Mouse (Mus musculus) kidney, embryonic 15.5 days (tissue): ENCODE results near the gene Nek10. TPM values are rescaled to one million over a fixed set of nuclear protein-coding genes. Genes with fewer than 3 reads are reported as not detected.
"Not testable (repeated sequence)": the region's sequence is repeated elsewhere in the genome, so short reads cannot be mapped to it uniquely, and the experiment has no call there.

ENCODE experiments used
- ATAC-seq: fragments of 200-750 bp; cut with Nextera tagmentation; replicated peaks from 2 replicates; pipeline ENCODE4 v1.8.0; 2017; ENCODE audit warnings: moderate TSS enrichment; ENCODE audit not compliant: low FRiP score
- H3K27ac ChIP-seq: fragments of 300-500 bp; sonication (generic); 2 replicates; pipeline ENCODE4 v1.5.1; 2015; ENCODE audit warnings: mild to moderate bottlenecking, inconsistent platforms
- H3K27me3 ChIP-seq: fragments of 300-500 bp; sonication (generic); 2 replicates; pipeline ENCODE4 v1.6.1; 2015; ENCODE audit warnings: inconsistent platforms
- H3K36me3 ChIP-seq: fragments of 300-500 bp; sonication (generic); 2 replicates; pipeline ENCODE4 v1.6.1; 2015; ENCODE audit warnings: inconsistent platforms
- H3K4me1 ChIP-seq: fragments of 300-500 bp; sonication (generic); 2 replicates; pipeline ENCODE4 v1.6.1; 2015; ENCODE audit warnings: inconsistent platforms
- H3K4me2 ChIP-seq: fragments of 300-500 bp; sonication (generic); 2 replicates; pipeline ENCODE4 v1.6.1; 2015; ENCODE audit warnings: moderate library complexity, mild to moderate bottlenecking, inconsistent platforms
- H3K4me3 ChIP-seq: fragments of 300-500 bp; sonication (generic); replicated peaks from 2 replicates; pipeline ENCODE4 v1.5.1; 2015; ENCODE audit warnings: mild to moderate bottlenecking, inconsistent platforms
- H3K9ac ChIP-seq: fragments of 300-500 bp; sonication (generic); 2 replicates; pipeline ENCODE4 v1.6.1; 2015; ENCODE audit warnings: mild to moderate bottlenecking, inconsistent platforms
- H3K9me3 ChIP-seq: fragments of 300-500 bp; sonication (generic); replicated peaks from 2 replicates; pipeline ENCODE4 v1.6.1; 2016; ENCODE audit warnings: inconsistent platforms
- WGBS: fragments of 180-500 bp; shearing (Covaris S2); methylation state at CpG from one replicate; pipeline ENCODE4 v1.1.7; 2015; ENCODE audit warnings: mixed read lengths; 5-methylcytosine and 5-hydroxymethylcytosine counted together
- polyA plus RNA-seq: library from polyadenylated mRNA; unstranded; fragments of >200 nt; fragmentation: Nextera tagmentation; extraction: Ambion mirVana; gene quantifications from 2 replicates; pipeline ENCODE4 v1.2.1, GENCODE M21; 2015

The Nek10 gene
- polyA plus RNA-seq, 1 experiment from 2014 or later: 0.04 TPM

DNA sequence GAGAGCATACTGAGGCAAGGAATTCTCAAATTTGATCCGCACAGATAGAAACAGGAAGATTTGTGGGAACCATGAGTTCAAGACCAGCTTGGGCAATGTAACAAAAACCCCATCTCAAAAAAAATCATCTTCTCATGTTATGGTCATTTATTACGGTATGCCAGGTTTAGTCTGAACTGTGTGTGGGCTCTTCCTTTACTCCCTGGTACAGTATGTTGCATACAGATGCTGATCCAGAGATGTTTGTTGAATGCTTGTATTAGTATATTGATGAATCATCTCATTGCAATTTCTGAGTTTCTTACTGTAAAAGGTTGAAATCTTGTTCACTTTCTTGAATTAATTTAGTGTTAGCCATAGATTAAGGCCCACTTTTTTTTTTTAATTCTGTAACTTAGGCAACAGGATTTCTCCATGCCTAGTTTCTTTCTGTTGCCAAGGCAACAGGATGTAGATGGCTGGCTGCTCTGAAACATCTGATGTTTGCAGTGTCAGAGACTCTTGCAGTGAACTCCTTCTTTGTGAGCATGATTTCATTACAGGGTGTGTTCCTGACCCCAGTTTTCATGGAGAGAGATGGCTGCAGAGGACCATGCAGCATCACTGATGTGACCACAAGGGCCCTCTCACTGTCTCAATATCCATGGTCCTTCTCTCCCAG, 156.7 kb downstream of the Nek10 start:
- Histone ChIP-seq H3K36me3 (no peaks in the 10 kb centered on the region), H3K9ac (no peak overlapping the region), H3K27me3 (no peaks in the 10 kb centered on the region), H3K4me1 (no peaks in the 10 kb centered on the region), H3K27ac (no peak overlapping the region), H3K9me3 (no peaks in the 10 kb centered on the region), H3K4me3 (no peak overlapping the region), H3K4me2 (no peak overlapping the region)
- WGBS: 87% methylated on average over 2 of the region's 2 CpGs
- ATAC-seq: no peak

DNA sequence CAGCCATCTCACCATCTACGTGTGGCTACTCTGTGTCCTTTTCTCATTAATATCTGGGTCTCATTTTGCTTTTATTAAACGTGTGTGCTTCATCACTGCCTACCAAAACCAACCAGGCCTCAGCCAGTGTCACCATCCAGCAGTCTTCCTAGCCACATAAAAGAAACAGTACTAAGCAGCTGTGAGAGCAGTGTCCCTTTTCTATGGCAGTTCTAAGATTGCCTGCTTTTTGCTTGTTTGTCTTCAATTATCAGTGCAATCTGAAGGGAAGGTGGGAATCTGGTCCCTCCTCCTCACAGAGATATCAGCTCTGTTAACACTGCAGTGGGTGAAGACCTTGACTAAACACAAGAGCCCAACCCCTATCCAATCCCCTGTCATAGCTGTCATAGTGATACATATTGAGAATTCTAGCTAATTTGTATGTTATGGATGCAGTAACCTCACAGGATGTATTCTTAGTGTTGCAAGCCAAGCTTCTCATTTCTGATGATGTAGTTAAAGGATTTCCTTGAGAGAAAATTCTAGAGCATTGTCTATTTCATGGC, 157.3 kb downstream of the Nek10 start:
- ATAC-seq: no peak
- 78% methylated on average over 2 of the region's 2 CpGs for WGBS

GRCm38 (mm10) chr14:14970633-14971032, 167.4 kb downstream of the Nek10 start:
- H3K4me2 ChIP-seq: no peak overlapping the region
- H3K4me1 ChIP-seq: no peaks in the 10 kb centered on the region
- no peaks in the 10 kb centered on the region for H3K9me3 ChIP-seq
- H3K9ac ChIP-seq: no peak overlapping the region
- ATAC-seq: no peak
- no peaks in the 10 kb centered on the region for H3K27me3 ChIP-seq
- no peaks in the 10 kb centered on the region for H3K36me3 ChIP-seq
- WGBS: 77% methylated on average over 2 of the region's 2 CpGs
- H3K4me3 ChIP-seq: no peak overlapping the region
- no peak overlapping the region for H3K27ac ChIP-seq

More for the DNA sequence above, 157.3 kb downstream of the Nek10 start:
- Histone ChIP-seq H3K4me3 (no peak overlapping the region), H3K36me3 (no peaks in the 10 kb centered on the region), H3K4me1 (no peaks in the 10 kb centered on the region), H3K4me2 (no peak overlapping the region), H3K27ac (no peak overlapping the region), H3K9ac (no peak overlapping the region), H3K9me3 (no peaks in the 10 kb centered on the region), H3K27me3 (no peaks in the 10 kb centered on the region)

GRCm38 (mm10) chr14:14971056-14971455, 167.8 kb downstream of the Nek10 start:
- 59% methylated on average over 4 of the region's 4 CpGs for WGBS
- no peak overlapping the region for H3K27ac ChIP-seq

GRCm38 (mm10) chr14:14974156-14974555, 170.9 kb downstream of the Nek10 start:
- Histone ChIP-seq H3K27ac (no peak overlapping the region), H3K4me1 (no peaks in the 10 kb centered on the region), H3K27me3 (no peaks in the 10 kb centered on the region), H3K4me2 (no peak overlapping the region), H3K36me3 (no peaks in the 10 kb centered on the region), H3K9me3 (no peaks in the 10 kb centered on the region), H3K9ac (no peak overlapping the region), H3K4me3 (no peak overlapping the region)
- WGBS: 41% methylated on average over 1 of the region's 1 CpGs
- ATAC-seq: no peak

More at GRCm38 (mm10) chr14:14971056-14971455, 167.8 kb downstream of the Nek10 start:
- H3K36me3 ChIP-seq: no peaks in the 10 kb centered on the region
- no peak for ATAC-seq
- no peak overlapping the region for H3K4me2 ChIP-seq
- no peak overlapping the region for H3K9ac ChIP-seq
- no peak overlapping the region for H3K4me3 ChIP-seq
- H3K27me3 ChIP-seq: no peaks in the 10 kb centered on the region
- no peaks in the 10 kb centered on the region for H3K4me1 ChIP-seq
- H3K9me3 ChIP-seq: no peaks in the 10 kb centered on the region

- H3K36me3 ChIP-seq, H3K9me3 ChIP-seq, H3K4me1 ChIP-seq, ATAC-seq, H3K9ac ChIP-seq, H3K27ac ChIP-seq, H3K27me3 ChIP-seq, H3K4me3 ChIP-seq, H3K4me2 ChIP-seq: not testable (repeated sequence)
- 32% methylated on average over 1 of the region's 1 CpGs for WGBS
These were observed 180.9 kb downstream of the Nek10 start for GRCm38 (mm10) chr14:14984106-14984505.

GRCm38 (mm10) chr14:14984710-14985647, 181.8 kb downstream of the Nek10 start:
- Histone ChIP-seq H3K36me3 (no peaks in the 10 kb centered on the region), H3K27ac (no peak overlapping the region), H3K4me3 (no peak overlapping the region), H3K9ac (no peak overlapping the region), H3K27me3 (no peaks in the 10 kb centered on the region), H3K4me1 (no peaks in the 10 kb centered on the region), H3K9me3 (no peaks in the 10 kb centered on the region), H3K4me2 (no peak overlapping the region)
- WGBS: 48% methylated on average over 11 of the region's 11 CpGs
- peak; percentile 87 for ATAC-seq

GRCm38 (mm10) chr14:14987403-14987802, 184.2 kb downstream of the Nek10 start:
- H3K36me3 ChIP-seq: no peaks in the 10 kb centered on the region
- no peak overlapping the region for H3K4me3 ChIP-seq
- H3K27me3 ChIP-seq: no peaks in the 10 kb centered on the region
- no peak for ATAC-seq
- no peaks in the 10 kb centered on the region for H3K4me1 ChIP-seq
- no peak overlapping the region for H3K9ac ChIP-seq
- no peak overlapping the region for H3K4me2 ChIP-seq
- WGBS: 85% methylated on average over 1 of the region's 1 CpGs
- H3K27ac ChIP-seq: no peak overlapping the region
- H3K9me3 ChIP-seq: no peaks in the 10 kb centered on the region

DNA sequence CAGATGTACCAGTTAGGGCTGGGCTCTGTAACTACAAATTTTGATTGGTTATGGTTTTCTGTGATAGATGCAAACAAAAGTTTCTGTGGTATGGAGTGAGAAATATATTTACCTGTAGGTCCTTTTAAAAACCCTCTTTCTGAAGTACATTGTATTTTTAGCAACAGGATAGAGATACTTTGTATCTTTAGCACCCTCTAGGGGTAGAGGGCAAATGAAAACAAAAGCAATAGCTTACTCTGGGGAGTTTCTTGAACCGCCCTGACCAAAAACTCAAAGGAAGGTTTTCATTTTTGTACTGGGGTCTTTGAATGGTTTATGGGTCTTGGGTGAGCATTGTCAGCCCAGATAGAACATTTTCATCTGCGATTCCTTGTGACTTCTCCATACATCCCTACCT, 188.4 kb downstream of the Nek10 start:
- H3K4me2 ChIP-seq: no peak overlapping the region
- no peak overlapping the region for H3K9ac ChIP-seq
- H3K27me3 ChIP-seq: no peaks in the 10 kb centered on the region
- no peak for ATAC-seq
- no peak overlapping the region for H3K27ac ChIP-seq
- no peaks in the 10 kb centered on the region for H3K9me3 ChIP-seq
- H3K36me3 ChIP-seq: no peaks in the 10 kb centered on the region
- no peaks in the 10 kb centered on the region for H3K4me1 ChIP-seq
- 76% methylated on average over 2 of the region's 2 CpGs for WGBS
- no peak overlapping the region for H3K4me3 ChIP-seq

DNA sequence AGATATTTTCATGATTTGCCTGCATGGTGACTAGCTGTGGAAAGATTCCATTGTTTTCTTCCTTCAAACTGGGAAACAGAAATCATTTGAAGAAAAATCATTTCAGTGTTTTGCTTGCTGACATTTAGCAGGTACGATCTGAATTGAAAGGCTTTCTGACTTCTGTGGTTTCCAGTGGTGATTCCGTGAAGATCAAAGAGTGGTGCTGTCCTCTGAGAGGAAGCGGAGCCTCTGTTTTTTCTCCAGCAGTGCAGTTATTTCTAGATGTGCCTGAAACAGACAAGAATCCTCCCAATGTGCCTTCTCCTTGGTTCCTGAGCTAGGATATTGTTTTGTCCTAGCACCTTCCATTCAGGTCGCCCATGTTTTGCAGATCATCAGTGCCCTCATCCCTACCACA, 208.2 kb downstream of the Nek10 start:
- ATAC-seq: no peak

GRCm38 (mm10) chr14:15014799-15015198, 211.6 kb downstream of the Nek10 start:
- Histone ChIP-seq H3K9ac (no peak overlapping the region), H3K9me3 (0 out of 2 replicates have a peak, but pooled peaks cover under 1% of the 10 kb centered on the region), H3K27ac (no peak overlapping the region), H3K4me3 (no peak overlapping the region), H3K27me3 (no peaks in the 10 kb centered on the region), H3K36me3 (no peaks in the 10 kb centered on the region), H3K4me2 (no peak overlapping the region), H3K4me1 (no peaks in the 10 kb centered on the region)
- WGBS: 74% methylated on average over 2 of the region's 2 CpGs
- ATAC-seq: no peak

More for the DNA sequence above, 208.2 kb downstream of the Nek10 start:
- no peak overlapping the region for H3K4me2 ChIP-seq
- H3K9ac ChIP-seq: no peak overlapping the region
- H3K9me3 ChIP-seq: no peaks in the 10 kb centered on the region
- no peaks in the 10 kb centered on the region for H3K36me3 ChIP-seq
- no peak overlapping the region for H3K27ac ChIP-seq
- no peaks in the 10 kb centered on the region for H3K27me3 ChIP-seq
- WGBS: 73% methylated on average over 4 of the region's 4 CpGs
- H3K4me3 ChIP-seq: no peak overlapping the region
- no peaks in the 10 kb centered on the region for H3K4me1 ChIP-seq

GRCm38 (mm10) chr14:15030626-15031025, 227.4 kb downstream of the Nek10 start:
- WGBS: 92% methylated on average over 4 of the region's 4 CpGs
- H3K9ac ChIP-seq, H3K9me3 ChIP-seq, H3K4me3 ChIP-seq, H3K36me3 ChIP-seq, ATAC-seq, H3K4me2 ChIP-seq, H3K27me3 ChIP-seq, H3K27ac ChIP-seq, H3K4me1 ChIP-seq: not testable (repeated sequence)
